Mouse (Mus musculus) activated CD4-positive, CD25-positive, alpha-beta regulatory T cell, adult 9 weeks (primary cell): ENCODE measurements around the gene 1700024B05Rik. TPM values are rescaled to one million over a fixed set of nuclear protein-coding genes. Genes with fewer than 3 reads are reported as not detected.

Experiments
- polyA plus RNA-seq: library from polyadenylated mRNA; unstranded; fragments of 100-300 nt; shearing (Covaris generic); gene quantifications from one replicate; pipeline ENCODE4 v1.2.1, GENCODE M21; 2017

1700024B05Rik gene
- not detected for polyA plus RNA-seq

GRCm38 (mm10) chr14:41943695-41944094 lies at the start of gene 1700024B05Rik:
1700024B05Rik (plus strand) TSS chr14:41943995.

GRCm38 (mm10) chr14:41907190-41907589 lies 36.6 kb upstream of the 1700024B05Rik start, which contains the start of gene Gm7980:
Gm7980 (minus strand) TSS chr14:41907290.

GRCm38 (mm10) chr14:41924649-41925048 lies 19.1 kb upstream of the 1700024B05Rik start, which contains the start of gene 1700049E17Rik1:
1700049E17Rik1 (plus strand) TSS chr14:41924949.

GRCm38 (mm10) chr14:41967827-41968226 lies 24.0 kb downstream of the 1700024B05Rik start, which contains the start of gene Gm6401:
Gm6401 (minus strand) TSS chr14:41967927.

GRCm38 (mm10) chr14:41983225-41983624 lies 39.4 kb downstream of the 1700024B05Rik start, which contains the start of gene Gm3543:
Gm3543 (minus strand) TSS chr14:41983325.

Other genes with a start within 250 kb of the 1700024B05Rik start
- gene Gm8068, start 242.1 kb upstream of the 1700024B05Rik start, polyA plus RNA-seq = not detected
- gene Gm7929, start 193.4 kb upstream of the 1700024B05Rik start, polyA plus RNA-seq = not detected
- gene Gm47189, start 171.6 kb upstream of the 1700024B05Rik start, polyA plus RNA-seq = not detected
- gene Gm7980, start 36.7 kb upstream of the 1700024B05Rik start, polyA plus RNA-seq = not detected
- gene 1700049E17Rik1, start 19.0 kb upstream of the 1700024B05Rik start, polyA plus RNA-seq = not detected
- not detected for gene Gm6401, start 23.9 kb downstream of the 1700024B05Rik start, polyA plus RNA-seq
- not detected for gene Gm3543, start 39.3 kb downstream of the 1700024B05Rik start, polyA plus RNA-seq
- gene Gm7951, start 173.4 kb downstream of the 1700024B05Rik start, polyA plus RNA-seq = not detected
- not detected for gene Gm17027, start 218.6 kb downstream of the 1700024B05Rik start, polyA plus RNA-seq
- gene Gm3573, start 246.8 kb downstream of the 1700024B05Rik start, polyA plus RNA-seq = not detected